Mouse (Mus musculus) right cerebral cortex, adult 2 months (tissue): Measurements from ENCODE around the gene Acadvl.
A peak's percentile ranks its signal among the peaks of the same experiment; 100 is the strongest.

Source experiments
- DNase-seq, 2 experiments: peaks; one replicate each; pipeline ENCODE4 v3.0.0; 2021 to 2022; ENCODE audit warnings: low spot score in 2 of 2

Gene Acadvl

GRCm38 (mm10) chr11:69980196-69981140 is 34.7 kb downstream of the Acadvl start:
- DNase-seq, result peak; percentile 98 to 99

GRCm38 (mm10) chr11:69979827-69980195 is 35.4 kb downstream of the Acadvl start:
- DNase-seq, result no peak

GRCm38 (mm10) chr11:69976271-69976670 is 38.9 kb downstream of the Acadvl start:
- DNase-seq, result no peak

- no peak for DNase-seq
These were observed 40.3 kb downstream of the Acadvl start for GRCm38 (mm10) chr11:69974907-69975306.

- no peak for DNase-seq
These were observed 44.4 kb downstream of the Acadvl start for GRCm38 (mm10) chr11:69970775-69971174.

GRCm38 (mm10) chr11:69970222-69970621 is 45.0 kb downstream of the Acadvl start:
- DNase-seq, result no peak

- DNase-seq, result no peak
These were observed 46.4 kb downstream of the Acadvl start for GRCm38 (mm10) chr11:69968793-69969192.

GRCm38 (mm10) chr11:69966860-69967517 is 48.2 kb downstream of the Acadvl start:
- DNase-seq, result no peak

- no peak for DNase-seq
These were observed 49.0 kb downstream of the Acadvl start for GRCm38 (mm10) chr11:69966006-69966859.

- no peak for DNase-seq
These were observed 49.8 kb downstream of the Acadvl start for GRCm38 (mm10) chr11:69965271-69966005.

GRCm38 (mm10) chr11:69964650-69965270 is 50.5 kb downstream of the Acadvl start, which contains the start of gene Cldn7:
Gene Cldn7, plus strand, starts transcription at chr11:69964779.
- DNase-seq, result no peak

GRCm38 (mm10) chr11:69961841-69962240 is 53.4 kb downstream of the Acadvl start:
- DNase-seq, result no peak

- DNase-seq, result no peak
These were observed 54.6 kb downstream of the Acadvl start for GRCm38 (mm10) chr11:69960616-69961015.
